ENCODE assay signal across 9 mouse cellular contexts in genomic region chr4:62506798-62507197, GRCm38 (mm10). TPM values are rescaled to one million over a fixed set of nuclear protein-coding genes. Genes with fewer than 3 reads are reported as not detected.
DNase-seq lines count a peak whose midpoint lies in the region; ATAC-seq lines count a peak whose summit lies in the region.
"Had no signal": no experiment of that assay in that cellular context is flagged by ENCODE, and none has a peak within 500 bp of the region (broad histone marks: within the 10 kb centered on the region; RNA-seq: fewer than 3 reads in every experiment).

No protein-coding gene starts in this region.

- no peak overlapping the region for H3K4me3 ChIP-seq in kidney, embryonic 15.5 days (replicated peaks)
- no peak overlapping the region for H3K4me3 ChIP-seq in liver, embryonic 15.5 days (replicated peaks)
- H3K4me3 ChIP-seq: limb, embryonic 12.5 days had no signal

- no peak for ATAC-seq in kidney, embryonic 15.5 days (replicated peaks; ENCODE audit: low FRiP score)
- ATAC-seq in liver, embryonic 15.5 days (ENCODE audit: insufficient read depth), result peak; percentile 20; the same call in 1 of the 2 replicates

- no peak overlapping the region for H3K4me2 ChIP-seq in kidney, embryonic 15.5 days
- no peak overlapping the region for H3K4me2 ChIP-seq in liver, embryonic 15.5 days
- H3K4me2 ChIP-seq: limb, embryonic 12.5 days had no signal

- H3K36me3 ChIP-seq in kidney, embryonic 15.5 days, result peaks cover 52% of the 10 kb centered on the region
- peaks cover 49% of the 10 kb centered on the region for H3K36me3 ChIP-seq in liver, embryonic 15.5 days (replicated peaks)

- no peak overlapping the region for H3K27ac ChIP-seq in kidney, embryonic 15.5 days
- peak overlapping the region; percentile 68 for H3K27ac ChIP-seq in liver, embryonic 15.5 days (replicated peaks)
- H3K27ac ChIP-seq: limb, embryonic 12.5 days had no signal

- peak; percentile 54 for DNase-seq in kidney, adult 18-20 months
- peak; percentile 69 for DNase-seq in NIH3T3 (ENCODE audit: low read depth)
- peak; percentile 37 for DNase-seq in embryo, embryonic 10.5 days (ENCODE audit: low spot score)
- no peak for DNase-seq in Muller cell, postnatal 12 days (ENCODE audit: inconsistent ontology term)
- no peak for DNase-seq in gastrocnemius, postnatal 10 days
- DNase-seq in ovary, adult 18-20 months (ENCODE audit: low spot score), result no peak

- H3K9me3 ChIP-seq in kidney, embryonic 15.5 days (replicated peaks), result no peaks in the 10 kb centered on the region
- H3K9me3 ChIP-seq in liver, embryonic 15.5 days (replicated peaks), result no peaks in the 10 kb centered on the region
- H3K9me3 ChIP-seq: limb, embryonic 12.5 days had no signal

- 54% methylated on average over 2 of the region's 2 CpGs for WGBS in kidney, embryonic 15.5 days
- WGBS in liver, embryonic 15.5 days (ENCODE audit: insufficient replicate concordance), result 64% methylated on average over 2 of the region's 2 CpGs

- H3K27me3 ChIP-seq in kidney, embryonic 15.5 days, result no peaks in the 10 kb centered on the region
- H3K27me3 ChIP-seq in liver, embryonic 15.5 days, result no peaks in the 10 kb centered on the region
- H3K27me3 ChIP-seq: limb, embryonic 12.5 days had no signal

- peaks cover 13% of the 10 kb centered on the region for H3K4me1 ChIP-seq in kidney, embryonic 15.5 days
- H3K4me1 ChIP-seq in liver, embryonic 15.5 days (replicated peaks), result peaks cover 82% of the 10 kb centered on the region

- no peak overlapping the region for H3K9ac ChIP-seq in kidney, embryonic 15.5 days
- H3K9ac ChIP-seq in liver, embryonic 15.5 days, result no peak overlapping the region
- H3K9ac ChIP-seq: limb, embryonic 12.5 days had no signal

RNA-seq across cellular contexts. Expression of gene Hdhd3, which starts 3.5 kb away (rescaled TPM):
- 14.7 and 15.2 TPM in 2 replicates for polyA plus RNA-seq in kidney, embryonic 15.5 days (2015; fragmentation: Nextera tagmentation; extraction: Ambion mirVana)
- polyA plus RNA-seq in liver, embryonic 15.5 days (2015; fragmentation: Nextera tagmentation; extraction: Ambion mirVana), result 7.8 and 9.6 TPM in 2 replicates
- total RNA-seq in gastrocnemius, postnatal 10 days (2021), result 1 to 10 TPM; 3.9 to 6.2 TPM

RNA-seq across cellular contexts. Expression of gene Alad, which starts 12.9 kb away (rescaled TPM):
- polyA plus RNA-seq in kidney, embryonic 15.5 days (2015; fragmentation: Nextera tagmentation; extraction: Ambion mirVana), result 97.3 and 106 TPM in 2 replicates
- 582 and 589 TPM in 2 replicates for polyA plus RNA-seq in liver, embryonic 15.5 days (2015; fragmentation: Nextera tagmentation; extraction: Ambion mirVana)
- total RNA-seq in gastrocnemius, postnatal 10 days (2021), result 10 to 100 TPM; 26.9 to 30.0 TPM

RNA-seq across cellular contexts. Expression of gene Pole3, which starts 18.1 kb away (rescaled TPM):
- polyA plus RNA-seq in kidney, embryonic 15.5 days (2015; fragmentation: Nextera tagmentation; extraction: Ambion mirVana), result 94.0 and 100 TPM in 2 replicates
- polyA plus RNA-seq in liver, embryonic 15.5 days (2015; fragmentation: Nextera tagmentation; extraction: Ambion mirVana), result 51.3 and 52.9 TPM in 2 replicates
- total RNA-seq in gastrocnemius, postnatal 10 days (2021), result 10 to 100 TPM; 20.9 to 21.8 TPM

RNA-seq across cellular contexts. Expression of gene 4933430I17Rik, which starts 18.4 kb away (rescaled TPM):
- polyA plus RNA-seq in kidney, embryonic 15.5 days (2015; fragmentation: Nextera tagmentation; extraction: Ambion mirVana), result 0.47 and 0.57 TPM in 2 replicates
- polyA plus RNA-seq in liver, embryonic 15.5 days (2015; fragmentation: Nextera tagmentation; extraction: Ambion mirVana), result 0.06 and 0.15 TPM in 2 replicates
- under 1 TPM; 0.18 to 0.26 TPM for total RNA-seq in gastrocnemius, postnatal 10 days (2021)

RNA-seq across cellular contexts. Expression of gene Bspry, which starts 26.9 kb away (rescaled TPM):
- polyA plus RNA-seq in kidney, embryonic 15.5 days (2015; fragmentation: Nextera tagmentation; extraction: Ambion mirVana), result 19.5 and 21.3 TPM in 2 replicates
- polyA plus RNA-seq in liver, embryonic 15.5 days (2015; fragmentation: Nextera tagmentation; extraction: Ambion mirVana), result 0.22 and 0.32 TPM in 2 replicates
- total RNA-seq in gastrocnemius, postnatal 10 days (2021), result under 1 TPM; 0.66 to 0.70 TPM

Comparison
In these comparisons a context has a peak if more than half of its experiments do, and no peak if none do; other contexts are left out.
1. DNase-seq: peak in kidney, adult 18-20 months (single experiment), NIH3T3 (single experiment) and embryo, embryonic 10.5 days (single experiment); none in Muller cell, postnatal 12 days (single experiment), gastrocnemius, postnatal 10 days (single experiment) and ovary, adult 18-20 months (single experiment).